Mouse (Mus musculus) naive thymus-derived CD4-positive, alpha-beta T cell, adult 5 months (primary cell): ENCODE data around the gene Prr23a3. TPM values are rescaled to one million over a fixed set of nuclear protein-coding genes. Genes with fewer than 3 reads are reported as not detected.

Source experiments
- polyA plus RNA-seq: library from polyadenylated mRNA; unstranded; fragments of 100-300 nt; shearing (Covaris generic); gene quantifications from one replicate; pipeline ENCODE4 v1.2.1, GENCODE M21; 2017

The Prr23a3 gene
- not detected for polyA plus RNA-seq

DNA sequence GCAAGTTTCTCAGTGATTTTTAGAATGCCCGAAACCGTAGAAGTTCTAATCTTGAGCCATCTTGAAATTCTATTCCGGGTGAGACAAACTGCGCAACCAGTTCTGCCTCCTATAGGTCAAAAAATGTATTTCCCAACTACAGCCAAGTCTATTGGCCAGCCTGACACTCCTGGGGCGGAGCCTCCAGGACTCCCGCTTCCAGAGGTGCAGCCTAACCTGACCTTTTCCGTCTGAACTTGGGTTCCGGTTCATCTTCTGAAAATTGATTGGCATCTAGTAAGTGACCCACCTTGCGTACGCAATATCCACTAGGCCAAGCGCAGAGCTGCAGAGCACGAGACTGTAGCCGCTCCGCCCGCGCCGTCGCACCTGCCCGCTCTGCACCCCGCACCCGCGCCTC, at the start of gene Prr23a3:
Prr23a3 (plus strand) TSS at position 197 of the 400 bp plus-strand sequence.

GRCm38 (mm10) chr9:98842117-98842516, 22.4 kb upstream of the Prr23a3 start, which contains the start of gene Prr23a1:
Gene Prr23a1, plus strand, starts transcription at chr9:98842503.

DNA sequence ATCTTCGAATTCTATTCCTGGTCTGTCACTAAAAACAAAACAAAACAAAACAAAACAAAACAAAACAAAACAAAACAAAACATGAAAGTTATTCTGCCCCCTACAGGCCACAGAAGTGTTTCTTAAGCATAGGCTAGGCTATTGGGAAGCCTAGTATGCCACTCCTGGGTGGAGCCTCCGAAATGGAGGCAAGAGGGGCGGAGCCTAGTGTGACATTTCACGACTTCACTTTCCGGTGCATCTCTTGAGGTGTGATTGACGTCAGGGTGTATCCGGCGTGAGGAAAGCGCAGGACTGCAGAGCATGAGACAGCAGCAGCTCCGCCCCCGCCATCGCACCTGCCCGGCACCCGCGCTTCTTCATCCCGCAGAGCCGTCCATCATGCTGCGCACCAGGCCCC, 8.4 kb upstream of the Prr23a3 start, which contains the start of gene Prr23a2:
Prr23a2 (plus strand) TSS at position 285 of the 400 bp plus-strand sequence.

GRCm38 (mm10) chr9:98902819-98903218, 38.3 kb downstream of the Prr23a3 start, which contains the start of gene 7420426K07Rik:
Gene 7420426K07Rik, plus strand, starts transcription at chr9:98903119.

Other genes starting within 250 kb of the Prr23a3 start
- gene Prr23a1, start 22.3 kb upstream of the Prr23a3 start, polyA plus RNA-seq: not detected
- gene Prr23a2, start 8.3 kb upstream of the Prr23a3 start, polyA plus RNA-seq: not detected
- not detected for gene 7420426K07Rik, start 38.4 kb downstream of the Prr23a3 start, polyA plus RNA-seq
- not detected for gene Foxl2, start 90.5 kb downstream of the Prr23a3 start, polyA plus RNA-seq
- gene Faim, start 121.6 kb downstream of the Prr23a3 start, polyA plus RNA-seq: 51.2 TPM
- gene Gm1123, start 170.9 kb downstream of the Prr23a3 start, polyA plus RNA-seq: 0.37 TPM